Mouse (Mus musculus) lung, postnatal 10 days (tissue): ENCODE measurements at regions not wholly inside any gene's neighbourhood (a gene's known extent, or its start where the extent isn't known, plus 50 kb on each side); places are given as distances from the start of the nearest gene placed in this dataset.
"Not testable (repeated sequence)": the region's sequence is repeated elsewhere in the genome, so short reads cannot be mapped to it uniquely, and the experiment has no call there.

Experiments
- DNase-seq: peaks from one replicate; pipeline ENCODE4 v3.0.0; 2021

- DNase-seq = no peak
Observed at GRCm38 (mm10) chr8:88064414-88065110, 54.0 kb upstream of the Cnep1r1 start.

GRCm38 (mm10) chr8:88059107-88059506, 59.5 kb upstream of the Cnep1r1 start:
- not testable (repeated sequence) for DNase-seq

- DNase-seq = no peak
Observed at GRCm38 (mm10) chr8:88057686-88058234, 60.8 kb upstream of the Cnep1r1 start.

GRCm38 (mm10) chr8:88050651-88051050, 67.9 kb upstream of the Cnep1r1 start:
- no peak for DNase-seq

- peak; percentile 45 for DNase-seq
Observed at GRCm38 (mm10) chr8:88049091-88049490, 69.5 kb upstream of the Cnep1r1 start.

GRCm38 (mm10) chr8:88045995-88046394, 72.6 kb upstream of the Cnep1r1 start:
- DNase-seq = peak; percentile 6

GRCm38 (mm10) chr8:88039286-88039685, 79.3 kb upstream of the Cnep1r1 start:
- DNase-seq = no peak

- no peak for DNase-seq
Observed at GRCm38 (mm10) chr8:88037994-88038393, 78.6 kb upstream of the Zfp423 start.

- peak; percentile 24 for DNase-seq
Observed at GRCm38 (mm10) chr8:88033054-88033453, 73.7 kb upstream of the Zfp423 start.

- DNase-seq = peak; percentile 46
Observed at GRCm38 (mm10) chr8:88024496-88024895, 65.1 kb upstream of the Zfp423 start.

- DNase-seq = peak; percentile 52
Observed at GRCm38 (mm10) chr8:88023423-88023822, 64.0 kb upstream of the Zfp423 start.

GRCm38 (mm10) chr8:88022776-88023385, 63.5 kb upstream of the Zfp423 start:
- DNase-seq = no peak

GRCm38 (mm10) chr8:88019243-88020115, 60.1 kb upstream of the Zfp423 start:
- no peak for DNase-seq

- DNase-seq = no peak
Observed at GRCm38 (mm10) chr8:88018494-88018893, 59.1 kb upstream of the Zfp423 start.

GRCm38 (mm10) chr8:88012177-88012825, 52.9 kb upstream of the Zfp423 start:
- DNase-seq = no peak

- peak; percentile 66 for DNase-seq
Observed at GRCm38 (mm10) chr8:88010566-88010965, 51.2 kb upstream of the Zfp423 start.

- no peak for DNase-seq
Observed at GRCm38 (mm10) chr8:88009878-88010277, 50.5 kb upstream of the Zfp423 start.
